Mouse (Mus musculus): Measurements from ENCODE around the gene Dpysl4.

DNA sequence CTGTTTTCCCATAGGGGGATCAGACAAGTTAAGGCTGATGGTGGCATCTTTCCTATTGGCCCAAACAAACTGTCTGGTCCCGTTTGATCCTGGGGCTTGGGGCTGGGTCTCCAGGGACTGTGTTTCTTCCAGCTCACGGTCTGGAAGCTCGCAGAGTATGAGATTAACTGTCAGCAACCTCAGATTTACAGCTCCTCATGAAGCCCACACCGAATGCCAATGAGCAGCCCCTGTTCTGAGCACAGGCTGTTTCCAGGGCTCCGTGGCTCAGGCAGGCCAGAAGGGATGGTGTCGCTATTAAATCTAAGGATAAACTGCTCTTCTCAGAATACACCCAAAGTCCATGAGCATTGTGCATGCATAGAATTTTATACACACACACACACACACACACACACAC lies 11.6 kb upstream of the Dpysl4 start:
- no peak for TF ChIP-seq GATA1 (IDR thresholded peaks at IDR 0.05; ENCODE audit: low read length)
- TF ChIP-seq TAL1 (IDR thresholded peaks at IDR 0.05; ENCODE audit: low read length) = no peak
